Mouse (Mus musculus) layer of hippocampus, adult 8-10 months (tissue): ENCODE measurements around the gene Idua. TPM values are rescaled to one million over a fixed set of nuclear protein-coding genes. Genes with fewer than 3 reads are reported as not detected.

Experiments
- DNase-seq, 2 experiments: peaks; one replicate each; pipeline ENCODE4 v3.0.0; 2022; ENCODE audit warnings: low spot score in 2 of 2
- total RNA-seq, 4 experiments: library from RNA; stranded (reverse); gene quantifications; 2 replicates each; pipeline ENCODE4 v1.2.4; 2022

The Idua gene
- total RNA-seq, 4 experiments from 2014 or later = 17.4 to 27.3 (median 22.4) TPM

- peak in 1 of 2 experiments; percentile 2 for DNase-seq
These were observed 57.9 kb downstream of the Idua start for GRCm38 (mm10) chr5:108718051-108718450.

- no peak for DNase-seq
These were observed 59.6 kb downstream of the Idua start for GRCm38 (mm10) chr5:108719761-108720160.

GRCm38 (mm10) chr5:108724006-108724405 lies 63.9 kb downstream of the Idua start:
- no peak for DNase-seq

GRCm38 (mm10) chr5:108726557-108727248 lies 66.6 kb downstream of the Idua start:
- peak; percentile 78 to 88 for DNase-seq

- DNase-seq = no peak
These were observed 67.3 kb downstream of the Idua start for GRCm38 (mm10) chr5:108727425-108727824.

Other genes starting within 250 kb of the Idua start
- gene Atp5k, start 225.9 kb upstream of the Idua start, total RNA-seq = 100 to 1,000 TPM; 119 to 263 (median 190) TPM
- gene Mfsd7a, start 211.4 kb upstream of the Idua start, total RNA-seq = 1 to 10 TPM; 1.2 to 2.3 (median 1.7) TPM
- gene Pcgf3, start 199.1 kb upstream of the Idua start, total RNA-seq = 10 to 100 TPM; 42.2 to 44.1 (median 42.5) TPM
- 100 to 1,000 TPM; 530 to 563 (median 545) TPM for gene Cplx1, start 110.3 kb upstream of the Idua start, total RNA-seq
- 100 to 1,000 TPM in 2 of 4 experiments, 10 to 100 TPM in 2; 94.1 to 111 (median 102) TPM for gene Gak, start 30.6 kb upstream of the Idua start, total RNA-seq
- gene Tmem175, start 30.6 kb upstream of the Idua start, total RNA-seq = 10 to 100 TPM; 39.5 to 44.9 (median 42.5) TPM
- 10 to 100 TPM; 52.6 to 61.4 (median 58.7) TPM for gene Dgkq, start 9.3 kb downstream of the Idua start, total RNA-seq
- 1 to 10 TPM; 1.0 to 1.8 (median 1.5) TPM for gene Slc26a1, start 15.2 kb downstream of the Idua start, total RNA-seq
- gene Fgfrl1, start 32.1 kb downstream of the Idua start, total RNA-seq = 10 to 100 TPM; 21.5 to 37.6 (median 27.6) TPM
- not detected for gene Rnf212, start 114.7 kb downstream of the Idua start, total RNA-seq
- gene Tmed11, start 135.0 kb downstream of the Idua start, total RNA-seq = not detected
- gene Vmn2r8, start 148.5 kb downstream of the Idua start, total RNA-seq = not detected
- gene Vmn2r9, start 192.3 kb downstream of the Idua start, total RNA-seq = not detected